Mouse (Mus musculus) heart, embryonic 16.5 days (tissue): ENCODE data around the gene Trio. TPM values are rescaled to one million over a fixed set of nuclear protein-coding genes. Genes with fewer than 3 reads are reported as not detected.
A peak's percentile ranks its signal among the peaks of the same experiment; 100 is the strongest.

Source experiments
- ATAC-seq: fragments of 200-750 bp; cut with Nextera tagmentation; replicated peaks from 2 replicates; pipeline ENCODE4 v1.8.0; 2017; ENCODE audit warnings: moderate number of reproducible peaks; ENCODE audit not compliant: insufficient read depth, low FRiP score; ENCODE audit errors: extremely low read depth
- H3K27ac ChIP-seq: fragments of 300-500 bp; sonication (generic); 2 replicates; pipeline ENCODE4 v1.5.1; 2014; ENCODE audit warnings: mild to moderate bottlenecking, low read length, control low read depth, moderate library complexity
- H3K27me3 ChIP-seq: fragments of 300-500 bp; sonication (generic); 2 replicates; pipeline ENCODE4 v1.6.1; 2014; ENCODE audit warnings: low read length, mixed read lengths; ENCODE audit not compliant: control insufficient read depth, insufficient read depth
- H3K36me3 ChIP-seq: fragments of 300-500 bp; sonication (generic); 2 replicates; pipeline ENCODE4 v1.6.1; 2014; ENCODE audit not compliant: control insufficient read depth, insufficient read depth
- H3K4me1 ChIP-seq: fragments of 300-500 bp; sonication (generic); 2 replicates; pipeline ENCODE4 v1.6.1; 2014; ENCODE audit warnings: low read length, mixed read lengths; ENCODE audit not compliant: control insufficient read depth, insufficient read depth
- H3K4me2 ChIP-seq: fragments of 300-500 bp; sonication (generic); 2 replicates; pipeline ENCODE4 v1.6.1; 2014; ENCODE audit warnings: low read depth, mild to moderate bottlenecking, control low read depth, low read length
- H3K4me3 ChIP-seq: fragments of 300-500 bp; sonication (generic); 2 replicates; pipeline ENCODE4 v1.5.1; 2014; ENCODE audit warnings: mild to moderate bottlenecking, control low read depth, low read length
- H3K9ac ChIP-seq: fragments of 300-500 bp; sonication (generic); 2 replicates; pipeline ENCODE4 v1.6.1; 2014; ENCODE audit warnings: low read length, control low read depth
- H3K9me3 ChIP-seq: fragments of 300-500 bp; sonication (generic); replicated peaks from 2 replicates; pipeline ENCODE4 v1.6.1; 2016; ENCODE audit warnings: low read length; ENCODE audit not compliant: control insufficient read depth
- WGBS: fragments of 180-500 bp; shearing (Covaris S2); extraction: QIAGEN DNeasy Blood & Tissue Kit; methylation state at CpG from one replicate; pipeline ENCODE4 v1.1.7; 2014; 5-methylcytosine and 5-hydroxymethylcytosine counted together
- polyA plus RNA-seq: library from polyadenylated mRNA; unstranded; fragments of >200 nt; fragmentation: Nextera tagmentation; extraction: Ambion mirVana; gene quantifications from 2 replicates; pipeline ENCODE4 v1.2.1, GENCODE M21; 2015

The Trio gene
- polyA plus RNA-seq, 1 experiment from 2014 or later, result 18.7 TPM

DNA sequence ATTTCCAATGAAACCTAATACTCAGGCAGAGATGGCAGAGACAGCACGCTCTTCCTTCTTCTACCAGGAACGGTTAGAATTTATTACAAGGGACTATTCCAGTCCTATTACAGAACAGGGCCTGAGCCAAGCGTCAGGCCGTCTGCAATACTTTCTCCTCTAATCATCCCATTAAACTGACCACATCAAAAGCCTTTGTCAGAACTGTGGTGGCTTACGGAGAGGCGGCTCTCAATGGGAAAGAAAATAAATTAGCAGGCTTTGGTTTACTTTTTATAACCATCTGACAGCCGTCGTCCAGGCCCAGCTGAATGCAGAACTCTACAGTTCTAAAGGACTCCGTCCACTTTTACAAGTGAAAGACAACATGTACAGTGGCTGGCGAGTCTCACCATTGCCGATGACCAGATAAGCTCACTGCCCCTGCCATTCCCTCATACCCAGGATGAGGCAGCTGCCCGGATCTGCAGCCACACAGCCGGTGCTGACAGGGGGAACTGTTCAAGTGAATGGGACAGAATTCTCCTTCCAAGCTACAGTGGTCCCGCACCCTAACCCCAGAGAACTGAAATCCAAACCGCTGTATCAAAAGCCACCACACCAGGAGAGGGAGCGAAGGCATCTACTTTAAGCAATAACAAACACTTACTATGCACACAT, 121.2 kb downstream of the Trio start:
- ATAC-seq, result no peak; the same call in 1 of the 2 replicates
- H3K9ac ChIP-seq, result no peak overlapping the region; the same call in 1 of the 2 replicates
- no peak overlapping the region for H3K4me3 ChIP-seq
- peaks cover 37% of the 10 kb centered on the region for H3K4me1 ChIP-seq
- no peaks in the 10 kb centered on the region for H3K9me3 ChIP-seq
- H3K36me3 ChIP-seq, result peaks cover 13% of the 10 kb centered on the region
- WGBS, result 50% methylated on average over 16 of the region's 16 CpGs
- H3K27ac ChIP-seq, result peak overlapping the region; percentile 47
- H3K27me3 ChIP-seq, result no peaks in the 10 kb centered on the region
- H3K4me2 ChIP-seq, result peak overlapping the region; percentile 8; the same call in 1 of the 2 replicates

DNA sequence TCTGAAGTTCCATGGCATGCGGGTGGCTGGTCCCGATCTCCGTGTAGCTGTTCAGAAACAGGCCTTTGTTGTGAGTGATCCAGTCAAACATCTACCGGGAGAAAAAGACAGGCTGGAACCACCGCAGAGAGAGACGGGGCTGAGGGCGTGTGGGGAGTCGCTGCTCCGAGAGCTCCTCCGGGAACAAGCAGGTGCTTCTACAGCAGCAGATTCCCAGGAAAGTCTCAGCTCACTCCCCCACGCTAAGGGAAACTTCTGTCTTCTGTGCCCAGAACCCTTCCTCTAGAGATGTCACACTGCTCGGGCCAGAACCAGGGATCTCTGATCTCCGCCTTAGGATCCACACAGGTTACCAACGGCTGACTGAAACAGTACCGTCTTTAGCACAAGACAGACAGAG, 124.4 kb downstream of the Trio start:
- WGBS, result 92% methylated on average over 15 of the region's 15 CpGs
- Histone ChIP-seq H3K9me3 (no peaks in the 10 kb centered on the region), H3K36me3 (peaks cover 15% of the 10 kb centered on the region), H3K27me3 (no peaks in the 10 kb centered on the region), H3K9ac (no peak overlapping the region), H3K4me2 (no peak overlapping the region), H3K4me1 (peaks cover 35% of the 10 kb centered on the region), H3K27ac (no peak overlapping the region), H3K4me3 (no peak overlapping the region)
- ATAC-seq, result no peak

DNA sequence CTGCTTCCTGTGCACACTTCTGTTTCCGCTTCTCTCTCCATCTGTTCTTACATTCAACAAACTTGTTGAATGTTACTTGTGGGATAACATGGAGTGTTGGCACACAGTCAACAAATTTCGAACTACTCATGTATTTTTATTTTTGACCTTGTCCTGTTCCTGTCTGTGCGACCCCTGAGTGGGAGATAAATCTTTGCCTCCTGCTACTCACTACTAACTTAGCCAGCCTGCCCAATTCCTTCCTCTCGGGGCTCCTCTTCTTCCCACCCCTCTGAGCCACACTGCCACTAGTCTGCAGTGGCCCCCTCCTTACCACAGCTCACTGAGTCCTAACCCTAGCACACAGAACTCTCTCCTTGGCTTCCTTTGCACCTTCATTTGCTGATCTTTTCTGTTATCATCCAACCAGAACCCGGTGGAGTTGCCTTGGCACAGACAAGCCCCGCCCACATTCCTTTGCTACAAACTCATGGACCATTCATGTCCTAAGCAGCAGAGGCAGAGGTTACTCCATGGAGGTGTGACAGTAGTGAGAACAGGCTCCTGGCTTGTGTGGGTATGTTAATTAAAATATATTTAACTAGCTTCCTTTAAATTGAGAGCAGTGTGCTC, 126.7 kb downstream of the Trio start:
- H3K4me3 ChIP-seq, result no peak overlapping the region
- peak; percentile 89 for ATAC-seq
- WGBS, result 30% methylated on average over 6 of the region's 6 CpGs
- H3K9me3 ChIP-seq, result no peaks in the 10 kb centered on the region
- H3K36me3 ChIP-seq, result peaks cover 17% of the 10 kb centered on the region
- H3K4me1 ChIP-seq, result peaks cover 24% of the 10 kb centered on the region
- H3K27ac ChIP-seq, result peak overlapping the region; percentile 84
- H3K4me2 ChIP-seq, result peak overlapping the region; percentile 39
- no peaks in the 10 kb centered on the region for H3K27me3 ChIP-seq
- no peak overlapping the region for H3K9ac ChIP-seq

DNA sequence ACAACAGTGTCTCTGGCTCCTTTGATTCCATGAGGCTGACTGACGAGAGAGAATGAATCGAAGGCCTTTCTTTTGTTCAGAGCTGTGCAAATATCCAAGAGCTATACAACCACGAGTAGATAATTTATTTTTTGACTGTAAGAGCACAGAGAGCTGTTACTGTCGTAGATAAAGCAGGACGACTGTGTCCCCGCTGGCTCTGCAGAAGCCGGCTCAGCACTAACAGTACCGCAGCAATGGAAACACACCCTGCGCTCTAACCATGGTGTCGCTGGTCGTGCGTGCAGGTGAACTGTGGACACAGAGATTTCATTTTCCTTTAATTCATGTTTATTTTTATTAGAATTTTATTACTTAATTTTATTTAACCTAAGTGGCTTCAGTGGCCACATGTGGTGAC, 131.5 kb downstream of the Trio start:
- Histone ChIP-seq H3K4me1 (peaks cover 13% of the 10 kb centered on the region), H3K27ac (no peak overlapping the region), H3K27me3 (no peaks in the 10 kb centered on the region), H3K4me3 (no peak overlapping the region), H3K9ac (no peak overlapping the region), H3K4me2 (no peak overlapping the region), H3K9me3 (no peaks in the 10 kb centered on the region), H3K36me3 (peaks cover 11% of the 10 kb centered on the region)
- no peak for ATAC-seq
- WGBS, result 81% methylated on average over 12 of the region's 12 CpGs

DNA sequence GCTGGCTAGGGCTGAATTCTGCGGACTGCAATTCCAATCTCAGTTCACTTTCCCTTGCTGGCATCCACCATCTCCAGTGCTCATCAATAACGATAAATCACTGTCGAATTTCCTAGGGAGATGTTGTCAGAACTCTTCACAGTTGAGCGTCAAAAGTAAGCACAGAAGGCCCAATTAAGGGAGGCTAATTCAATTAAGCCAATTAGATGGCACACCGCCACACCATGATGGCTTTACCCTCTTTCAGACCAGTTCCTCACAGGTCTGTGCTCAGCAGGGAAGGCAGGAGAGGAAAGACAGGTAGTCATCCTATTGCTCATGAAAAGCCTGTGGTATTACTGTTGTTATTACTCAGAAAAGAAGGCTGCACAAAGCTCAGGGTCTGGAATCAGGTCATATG, 133.6 kb downstream of the Trio start:
- 91% methylated on average over 5 of the region's 5 CpGs for WGBS
- H3K27ac ChIP-seq, result no peak overlapping the region
- H3K36me3 ChIP-seq, result peaks cover 12% of the 10 kb centered on the region
- no peaks in the 10 kb centered on the region for H3K9me3 ChIP-seq
- no peak overlapping the region for H3K4me3 ChIP-seq
- H3K4me1 ChIP-seq, result 0 out of 2 replicates have a peak, but pooled peaks cover 8% of the 10 kb centered on the region
- ATAC-seq, result no peak
- H3K9ac ChIP-seq, result no peak overlapping the region
- no peak overlapping the region for H3K4me2 ChIP-seq
- H3K27me3 ChIP-seq, result no peaks in the 10 kb centered on the region

DNA sequence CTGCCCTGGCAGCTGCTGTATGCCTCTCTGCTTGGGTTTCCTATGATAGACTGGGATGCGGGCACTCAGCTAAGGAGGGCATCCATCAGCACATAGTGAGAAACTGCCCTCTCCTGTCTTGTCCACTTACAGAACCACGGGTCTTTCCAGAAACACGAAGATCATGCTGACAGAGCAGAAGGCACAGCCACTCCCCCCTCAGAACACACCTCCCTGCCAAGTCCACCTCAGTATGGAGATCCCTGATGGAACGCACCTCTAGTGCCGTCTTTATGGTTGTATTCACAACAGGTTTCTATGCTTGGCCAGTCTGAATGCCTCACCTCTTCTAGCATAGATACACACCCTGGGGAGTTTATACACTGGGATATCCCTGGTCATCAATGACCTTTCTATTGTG, 135.0 kb downstream of the Trio start:
- no peaks in the 10 kb centered on the region for H3K27me3 ChIP-seq
- no peaks in the 10 kb centered on the region for H3K9me3 ChIP-seq
- no peak for ATAC-seq
- no peak overlapping the region for H3K27ac ChIP-seq
- H3K36me3 ChIP-seq, result peaks cover 12% of the 10 kb centered on the region
- 79% methylated on average over 5 of the region's 5 CpGs for WGBS
- no peak overlapping the region for H3K4me2 ChIP-seq
- no peak overlapping the region for H3K9ac ChIP-seq
- peaks cover 8% of the 10 kb centered on the region; the same call in 1 of the 2 replicates for H3K4me1 ChIP-seq
- no peak overlapping the region for H3K4me3 ChIP-seq

DNA sequence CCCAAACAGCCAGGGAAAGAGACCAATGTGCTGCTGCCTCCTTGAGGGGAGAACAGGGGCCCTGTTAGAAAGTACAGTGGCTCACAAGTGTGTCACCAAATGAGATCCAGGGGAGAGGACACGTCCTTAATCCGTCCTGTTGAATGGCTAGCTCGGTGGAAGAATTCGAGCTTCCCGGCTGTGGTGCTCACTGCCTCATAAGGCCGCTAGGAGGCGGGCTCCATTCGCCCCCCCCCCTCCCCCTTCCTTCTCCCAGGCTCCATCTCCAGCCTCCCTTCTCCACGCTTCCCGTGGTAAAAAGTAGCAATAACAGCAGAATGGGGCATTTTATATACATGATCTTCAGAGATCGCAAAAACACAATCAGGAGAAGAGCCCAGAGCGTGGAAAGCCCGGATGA, 137.5 kb downstream of the Trio start:
- H3K4me3 ChIP-seq, result no peak overlapping the region
- peaks cover 10% of the 10 kb centered on the region for H3K36me3 ChIP-seq
- no peak overlapping the region for H3K27ac ChIP-seq
- H3K9ac ChIP-seq, result no peak overlapping the region
- H3K9me3 ChIP-seq, result no peaks in the 10 kb centered on the region
- H3K27me3 ChIP-seq, result no peaks in the 10 kb centered on the region
- peaks cover 14% of the 10 kb centered on the region for H3K4me1 ChIP-seq
- no peak overlapping the region for H3K4me2 ChIP-seq
- 57% methylated on average over 13 of the region's 13 CpGs for WGBS
- ATAC-seq, result no peak

DNA sequence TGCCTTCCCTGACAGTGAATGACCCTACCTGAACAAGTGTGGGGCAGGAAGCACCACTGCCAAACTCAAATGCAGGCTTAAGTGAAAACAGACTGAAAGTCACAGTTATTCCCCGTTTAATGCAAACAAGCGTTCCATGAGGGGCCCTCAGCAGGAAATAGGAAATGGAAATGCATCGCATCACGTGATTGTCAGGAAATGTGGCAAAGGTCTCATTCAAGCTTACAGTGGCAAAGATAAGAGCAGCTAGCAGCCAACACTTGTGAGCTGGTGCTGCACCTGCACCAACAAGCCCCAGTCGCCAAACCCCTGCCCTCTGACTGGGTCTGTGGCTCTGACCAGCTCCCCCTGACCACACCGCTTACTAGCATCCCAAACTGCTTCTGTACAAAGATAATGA, 138.7 kb downstream of the Trio start:
- no peak overlapping the region for H3K4me2 ChIP-seq
- no peak for ATAC-seq
- H3K4me3 ChIP-seq, result no peak overlapping the region
- H3K4me1 ChIP-seq, result peaks cover 11% of the 10 kb centered on the region
- H3K9me3 ChIP-seq, result no peaks in the 10 kb centered on the region
- WGBS, result 63% methylated on average over 6 of the region's 6 CpGs
- peaks cover 10% of the 10 kb centered on the region for H3K36me3 ChIP-seq
- H3K27ac ChIP-seq, result peak overlapping the region; percentile 16; the same call in 1 of the 2 replicates
- no peak overlapping the region for H3K9ac ChIP-seq
- H3K27me3 ChIP-seq, result no peaks in the 10 kb centered on the region
